Mouse (Mus musculus) neural tube, embryonic 14.5 days (tissue): ENCODE data around the gene Gmpr2. TPM values are rescaled to one million over a fixed set of nuclear protein-coding genes. Genes with fewer than 3 reads are reported as not detected.

Source experiments
- ATAC-seq: fragments of 200-750 bp; cut with Nextera tagmentation; 2 replicates; pipeline ENCODE4 v1.8.0; 2017; ENCODE audit warnings: low read depth, mild to moderate bottlenecking, moderate TSS enrichment, moderate library complexity
- H3K27ac ChIP-seq: fragments of 300-500 bp; sonication (generic); 2 replicates; pipeline ENCODE4 v1.5.1; 2014; ENCODE audit warnings: low read depth, mild to moderate bottlenecking, control low read depth, low read length, moderate library complexity, mixed read lengths
- H3K27me3 ChIP-seq: fragments of 300-500 bp; sonication (generic); 2 replicates; pipeline ENCODE4 v1.6.1; 2014; ENCODE audit warnings: low read length; ENCODE audit not compliant: control insufficient read depth, insufficient read depth
- H3K36me3 ChIP-seq: fragments of 300-500 bp; sonication (generic); 2 replicates; pipeline ENCODE4 v1.6.1; 2014; ENCODE audit warnings: low read length, mixed read lengths; ENCODE audit not compliant: control insufficient read depth, insufficient read depth
- H3K4me1 ChIP-seq: fragments of 300-500 bp; sonication (generic); 2 replicates; pipeline ENCODE4 v1.6.1; 2014; ENCODE audit warnings: low read length; ENCODE audit not compliant: control insufficient read depth, insufficient read depth
- H3K4me2 ChIP-seq: fragments of 300-500 bp; sonication (generic); 2 replicates; pipeline ENCODE4 v1.6.1; 2014; ENCODE audit warnings: mild to moderate bottlenecking, low read depth, low read length, control low read depth
- H3K4me3 ChIP-seq: fragments of 300-500 bp; sonication (generic); 2 replicates; pipeline ENCODE4 v1.5.1; 2014; ENCODE audit warnings: low read depth, low read length, control low read depth, mixed read lengths
- H3K9ac ChIP-seq: fragments of 300-500 bp; sonication (generic); replicated peaks from 2 replicates; pipeline ENCODE4 v1.6.1; 2014; ENCODE audit warnings: low read depth, mild to moderate bottlenecking, control low read depth, low read length, mixed read lengths
- H3K9me3 ChIP-seq: fragments of 300-500 bp; sonication (generic); 2 replicates; pipeline ENCODE4 v1.6.1; 2016; ENCODE audit warnings: low read length; ENCODE audit not compliant: control insufficient read depth
- whole genome bisulfite sequencing: fragments of 180-500 bp; shearing (Covaris S2); extraction: QIAGEN DNeasy Blood & Tissue Kit; methylation state at CpG from one replicate; pipeline ENCODE4 v1.1.7; 2014; 5-methylcytosine and 5-hydroxymethylcytosine counted together
- polyA plus RNA-seq: library from polyadenylated mRNA; unstranded; fragments of >200 nt; fragmentation: Nextera tagmentation; extraction: Ambion mirVana; gene quantifications from 2 replicates; pipeline ENCODE4 v1.2.1, GENCODE M21; 2014

Gmpr2 gene
- 42.5 and 43.7 TPM in 2 replicates for polyA plus RNA-seq

GRCm38 (mm10) chr14:55671833-55672740 lies at the start of gene Gmpr2, which contains the start of gene Nedd8:
Gmpr2 (plus strand) TSS chr14:55671941.
Nedd8 (minus strand) TSS chr14:55672124.
- Histone ChIP-seq H3K4me2 (peak within 1 kb of the TSS; percentile 57), H3K4me1 (peaks cover 12% of the 10 kb centered on the region), H3K9ac (peak within 1 kb of the TSS; percentile 59), H3K4me3 (peak within 1 kb of the TSS; percentile 67), H3K27ac (peak within 1 kb of the TSS; percentile 83), H3K36me3 (peaks cover 10% of the 10 kb centered on the region), H3K27me3 (no peaks in the 10 kb centered on the region), H3K9me3 (no peaks in the 10 kb centered on the region)
- under 1% methylated on average over 38 of the region's 38 CpGs for WGBS
- ATAC-seq = peak; percentile 98

GRCm38 (mm10) chr14:55628077-55628827 lies 43.5 kb upstream of the Gmpr2 start:
- Histone ChIP-seq H3K27me3 (no peaks in the 10 kb centered on the region), H3K4me1 (no peaks in the 10 kb centered on the region), H3K9me3 (no peaks in the 10 kb centered on the region), H3K36me3 (peaks cover 85% of the 10 kb centered on the region), H3K4me2 (no peak overlapping the region), H3K27ac (no peak overlapping the region), H3K4me3 (no peak overlapping the region), H3K9ac (no peak overlapping the region)
- 83% methylated on average over 27 of the region's 27 CpGs for WGBS
- ATAC-seq = no peak

DNA sequence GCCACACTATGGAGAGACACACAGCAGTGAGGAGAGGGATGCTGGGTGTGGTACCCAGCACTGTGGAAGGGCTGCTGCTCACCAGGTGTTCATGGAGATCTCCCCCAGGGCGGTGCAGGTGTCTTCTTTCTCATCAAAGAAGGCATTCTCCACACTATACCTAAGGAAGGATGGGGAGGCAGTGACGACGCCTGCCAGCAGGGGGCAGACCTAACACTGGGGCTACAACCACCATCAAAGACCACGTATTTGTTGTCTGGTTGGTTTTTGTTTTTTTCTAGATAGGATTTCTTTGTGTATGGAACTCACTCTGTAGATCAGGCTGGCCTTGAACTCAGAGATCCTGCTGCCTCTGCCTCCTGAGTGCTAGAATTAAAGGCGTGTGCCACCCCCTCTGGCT lies 42.4 kb upstream of the Gmpr2 start:
- 50% methylated on average over 5 of the region's 5 CpGs for WGBS
- Histone ChIP-seq H3K27ac (no peak overlapping the region), H3K4me2 (no peak overlapping the region), H3K4me1 (peaks cover under 1% of the 10 kb centered on the region; the same call in 1 of the 2 replicates), H3K4me3 (no peak overlapping the region), H3K9ac (no peak overlapping the region), H3K27me3 (no peaks in the 10 kb centered on the region), H3K9me3 (no peaks in the 10 kb centered on the region), H3K36me3 (peaks cover 88% of the 10 kb centered on the region)
- no peak for ATAC-seq

DNA sequence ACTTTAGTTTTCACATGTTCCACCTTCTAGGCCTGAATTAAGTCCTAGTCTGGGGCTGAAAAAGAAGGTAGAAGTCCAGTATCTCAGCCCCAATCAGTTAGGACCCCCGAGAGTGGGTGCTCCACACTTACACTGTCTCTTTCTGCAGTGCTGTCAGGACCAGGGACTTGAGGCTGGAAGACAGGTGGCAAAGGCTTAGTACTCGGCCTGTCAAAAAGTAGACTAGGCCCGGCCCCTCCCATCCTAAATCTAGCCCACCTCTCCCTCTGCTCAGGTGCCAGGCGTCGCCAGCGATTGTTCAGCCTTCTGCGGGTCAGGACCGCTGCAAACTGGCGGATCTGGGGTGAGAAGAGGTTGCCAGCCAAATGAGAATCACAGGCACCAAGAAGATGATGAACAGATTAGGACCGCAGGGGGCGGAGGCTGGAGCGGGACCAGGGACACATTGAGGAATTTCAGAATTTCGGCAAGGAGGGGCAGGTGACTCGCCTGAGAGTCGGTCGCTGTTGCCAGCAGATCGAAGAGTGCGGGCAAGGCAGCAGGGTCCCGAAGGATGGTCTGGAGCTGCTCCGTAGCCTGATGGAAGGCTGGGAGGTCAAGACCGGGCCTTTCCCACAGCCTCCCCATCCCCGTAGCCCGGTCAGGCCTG lies 36.7 kb upstream of the Gmpr2 start:
- WGBS = 3% methylated on average over 23 of the region's 23 CpGs
- H3K27me3 ChIP-seq = no peaks in the 10 kb centered on the region

DNA sequence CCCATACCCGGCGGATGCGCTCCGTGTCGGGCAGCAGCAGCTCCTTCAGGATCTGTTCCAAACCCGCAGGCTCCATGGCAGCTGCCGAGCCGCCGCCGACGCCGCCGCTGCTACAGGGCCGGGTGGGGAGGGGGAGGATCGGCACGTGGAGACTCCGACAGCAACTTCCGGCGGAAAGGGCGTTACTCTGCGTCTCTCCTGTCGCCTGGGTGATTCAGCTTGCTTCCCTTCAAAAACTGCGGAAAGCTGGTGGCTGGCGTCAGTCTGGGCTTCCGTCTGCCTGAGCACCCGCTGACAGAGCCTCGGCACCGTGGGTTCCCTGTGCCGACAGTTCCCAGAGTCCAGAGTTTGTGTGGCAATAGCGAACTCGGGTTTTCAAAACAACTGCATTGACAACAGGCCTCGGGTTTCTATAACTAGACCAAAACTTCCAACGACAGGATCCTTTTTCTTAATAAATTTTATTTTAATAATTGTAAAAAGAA lies 36.2 kb upstream of the Gmpr2 start, which contains the start of gene Ipo4:
Gene Ipo4 (minus strand): TSS at position 435 of the 485 bp plus-strand sequence.
- peak within 1 kb of the TSS; percentile 95 for H3K4me2 ChIP-seq
- peak within 1 kb of the TSS; percentile 54 for H3K4me3 ChIP-seq
- peak within 1 kb of the TSS; percentile 72 for H3K27ac ChIP-seq
- H3K9me3 ChIP-seq = no peaks in the 10 kb centered on the region
- ATAC-seq = peak; percentile 93
- no peaks in the 10 kb centered on the region for H3K27me3 ChIP-seq
- H3K36me3 ChIP-seq = peaks cover 52% of the 10 kb centered on the region
- 2% methylated on average over 30 of the region's 33 CpGs for WGBS
- H3K4me1 ChIP-seq = peaks cover 8% of the 10 kb centered on the region; the same call in 1 of the 2 replicates
- peak within 1 kb of the TSS; percentile 58 for H3K9ac ChIP-seq

More for the DNA sequence above, 36.7 kb upstream of the Gmpr2 start:
- Histone ChIP-seq H3K9ac (peak overlapping the region; percentile 58), H3K27ac (peak overlapping the region; percentile 72), H3K4me1 (peaks cover 8% of the 10 kb centered on the region; the same call in 1 of the 2 replicates), H3K36me3 (peaks cover 54% of the 10 kb centered on the region), H3K4me3 (peak overlapping the region; percentile 54), H3K4me2 (peak overlapping the region; percentile 95), H3K9me3 (no peaks in the 10 kb centered on the region)
- ATAC-seq = no peak; the same call in none of the 2 replicates

DNA sequence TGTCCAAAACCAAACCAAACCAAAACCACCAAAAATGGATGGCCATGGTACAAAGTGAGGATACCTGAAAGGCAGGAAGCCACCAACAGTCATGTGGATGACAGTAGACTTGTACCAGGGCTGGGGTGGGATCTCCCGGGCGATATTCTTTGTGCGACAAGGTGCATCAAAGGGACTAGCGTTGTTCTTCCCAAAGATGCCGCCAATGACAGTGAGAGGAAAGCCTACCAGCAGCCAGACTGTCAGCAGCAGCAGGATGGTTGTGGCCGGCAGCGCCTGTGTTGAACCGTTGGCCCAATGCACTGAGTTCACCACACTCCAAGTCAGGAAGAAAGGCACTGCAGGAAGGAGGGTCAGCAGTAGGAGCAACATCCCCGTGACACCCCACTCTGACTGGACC lies 33.9 kb upstream of the Gmpr2 start, which contains the start of gene Gm49378:
Gene Gm49378 (minus strand): TSS at position 101 of the 400 bp plus-strand sequence.
- Histone ChIP-seq H3K9ac (no peak within 1 kb of the TSS), H3K27me3 (no peaks in the 10 kb centered on the region), H3K4me2 (no peak within 1 kb of the TSS), H3K9me3 (no peaks in the 10 kb centered on the region), H3K4me3 (no peak within 1 kb of the TSS), H3K36me3 (peaks cover 32% of the 10 kb centered on the region), H3K4me1 (peaks cover 13% of the 10 kb centered on the region; the same call in 1 of the 2 replicates), H3K27ac (no peak within 1 kb of the TSS)
- no peak for ATAC-seq
- WGBS = 93% methylated on average over 9 of the region's 9 CpGs

- no peak overlapping the region for H3K4me3 ChIP-seq
These were observed 30.9 kb upstream of the Gmpr2 start for GRCm38 (mm10) chr14:55640816-55641215.

GRCm38 (mm10) chr14:55641291-55641690 lies 30.4 kb upstream of the Gmpr2 start:
- Histone ChIP-seq H3K27ac (no peak overlapping the region), H3K36me3 (peaks cover 20% of the 10 kb centered on the region; the same call in 1 of the 2 replicates), H3K27me3 (no peaks in the 10 kb centered on the region), H3K4me2 (no peak overlapping the region), H3K4me1 (peaks cover 14% of the 10 kb centered on the region; the same call in 1 of the 2 replicates), H3K9me3 (no peaks in the 10 kb centered on the region), H3K4me3 (no peak overlapping the region), H3K9ac (no peak overlapping the region)
- ATAC-seq = no peak
- 95% methylated on average over 13 of the region's 13 CpGs for WGBS

More at GRCm38 (mm10) chr14:55640816-55641215, 30.9 kb upstream of the Gmpr2 start:
- H3K4me1 ChIP-seq = peaks cover 14% of the 10 kb centered on the region; the same call in 1 of the 2 replicates
- no peak for ATAC-seq
- H3K4me2 ChIP-seq = no peak overlapping the region
- no peaks in the 10 kb centered on the region for H3K27me3 ChIP-seq
- no peaks in the 10 kb centered on the region for H3K9me3 ChIP-seq
- 97% methylated on average over 14 of the region's 14 CpGs for WGBS
- H3K36me3 ChIP-seq = peaks cover 23% of the 10 kb centered on the region; the same call in 1 of the 2 replicates
- no peak overlapping the region for H3K27ac ChIP-seq
- no peak overlapping the region for H3K9ac ChIP-seq
